Mouse (Mus musculus) embryonic fibroblast, embryonic 13.5 days (primary cell): ENCODE measurements around the gene Nim1k.

Experiments used
- CTCF ChIP-seq: IDR thresholded peaks from 2 replicates; pipeline ENCODE4 v1.5.1; 2011; ENCODE audit warnings: mild to moderate bottlenecking, control low read depth, low read length, moderate library complexity, borderline replicate concordance; ENCODE audit not compliant: insufficient read depth
- POLR2A ChIP-seq: IDR thresholded peaks from 2 replicates; pipeline ENCODE4 v1.6.1; 2011; ENCODE audit warnings: low read depth, mild to moderate bottlenecking, control low read depth, low read length, moderate library complexity

GRCm38 (mm10) chr13:119678794-119679193 lies 76.9 kb downstream of the Nim1k start:
- TF ChIP-seq CTCF = no peak
- no peak for TF ChIP-seq POLR2A
